Mouse (Mus musculus) testis, adult 2 months (tissue): ENCODE data around the gene Grin2c.

Experiments used
- CTCF ChIP-seq: fragments of 200-500 bp; IDR thresholded peaks from 2 replicates; pipeline ENCODE4 v1.5.1; 2012; ENCODE audit warnings: low read depth, mild to moderate bottlenecking, inconsistent platforms, low read length, moderate library complexity; ENCODE audit not compliant: control insufficient read depth, insufficient read depth, insufficient replicate concordance
- POLR2A ChIP-seq: fragments of 200-500 bp; IDR thresholded peaks from 2 replicates; pipeline ENCODE4 v1.6.1; 2012; ENCODE audit warnings: low read depth, mild to moderate bottlenecking, inconsistent platforms, low read length, moderate library complexity; ENCODE audit not compliant: control insufficient read depth

DNA sequence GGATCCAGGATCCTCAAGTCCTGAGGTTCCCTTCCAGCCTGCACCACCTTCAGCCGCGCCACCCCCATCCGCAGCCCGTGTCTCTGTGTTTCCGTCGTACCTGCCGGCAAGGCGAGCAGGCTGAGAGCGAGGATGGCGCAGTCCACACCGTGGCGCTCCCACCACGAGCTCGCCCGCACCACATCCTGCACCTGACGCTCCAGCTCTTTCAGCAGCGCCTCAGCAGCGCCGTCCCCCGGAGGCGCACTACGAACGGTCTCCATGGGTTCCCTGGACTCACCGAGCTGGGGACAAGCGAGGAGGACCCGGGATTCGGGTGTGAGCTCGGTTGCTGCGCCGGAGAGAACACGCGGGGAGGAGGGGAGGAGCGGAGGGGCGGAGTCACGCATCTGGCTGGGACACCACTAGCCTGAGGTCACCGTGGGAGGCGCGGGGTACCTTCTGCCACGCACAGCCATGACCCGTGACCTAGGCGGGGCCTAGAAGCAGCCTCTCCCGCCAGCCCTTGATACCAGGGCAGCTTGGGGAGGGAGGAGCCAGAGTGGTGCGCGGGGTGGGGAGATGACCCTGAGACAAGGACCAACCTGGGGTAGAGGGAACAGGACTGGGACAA, 30.3 kb upstream of the Grin2c start, which contains the start of gene Fads6:
- TF ChIP-seq CTCF (no peak), POLR2A (0 out of 2 replicates have a peak, but pooled peaks have one; percentile 34)
